Comparison of ENCODE assay signal across 17 mouse cellular contexts in the genomic region with DNA sequence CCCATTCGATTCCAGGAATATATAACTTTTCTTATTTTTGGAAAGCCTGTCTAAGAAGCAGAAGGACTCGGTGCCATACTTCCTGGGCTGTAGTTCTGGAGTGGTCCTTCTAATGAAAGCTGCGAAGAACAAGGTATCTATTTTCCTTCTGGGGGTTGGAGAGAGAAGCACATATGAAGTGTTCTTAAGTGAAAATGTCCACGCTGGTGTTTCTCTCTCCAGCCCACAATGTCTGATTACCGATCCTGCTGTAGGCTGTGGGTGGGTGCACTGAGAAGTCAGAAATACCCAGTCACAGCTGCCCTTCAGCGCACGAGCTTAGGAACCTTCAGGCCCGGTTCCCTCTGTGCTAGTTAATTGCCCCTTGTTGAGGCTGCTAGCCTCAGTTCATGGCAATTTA.
"Had no signal": no experiment of that assay in that cellular context is flagged by ENCODE, and none has a peak within 500 bp of the region (broad histone marks: within the 10 kb centered on the region; RNA-seq: fewer than 3 reads in every experiment).

No protein-coding gene starts in this region.

- H3K4me3 ChIP-seq: layer of hippocampus, adult 2 months; limb, embryonic 10.5 days; limb, embryonic 13.5 days; liver, embryonic 12.5 days; liver, embryonic 15.5 days; midbrain, embryonic 15.5 days; neural tube, embryonic 12.5 days; neural tube, embryonic 15.5 days had no signal

- H3K27ac ChIP-seq: kidney, postnatal 0 days; layer of hippocampus, adult 2 months; limb, embryonic 10.5 days; limb, embryonic 13.5 days; liver, embryonic 12.5 days; liver, embryonic 15.5 days; midbrain, embryonic 15.5 days; neural tube, embryonic 12.5 days; neural tube, embryonic 15.5 days; stomach, postnatal 0 days had no signal

- DNase-seq: kidney, adult 2 months; layer of hippocampus, adult 9-11 months; liver; lung, adult 18-20 months; lung, postnatal 14 days; retina, postnatal 1 day; thymus, postnatal 25 days had no signal

- H3K4me1 ChIP-seq: limb, embryonic 10.5 days; limb, embryonic 13.5 days; liver, embryonic 12.5 days; liver, embryonic 15.5 days; midbrain, embryonic 15.5 days; neural tube, embryonic 12.5 days; neural tube, embryonic 15.5 days had no signal
